Mouse (Mus musculus) neutrophil, adult 83 days (primary cell): ENCODE data around the gene Btbd35f2. TPM values are rescaled to one million over a fixed set of nuclear protein-coding genes. Genes with fewer than 3 reads are reported as not detected.

ENCODE experiments used
- total RNA-seq, 2 experiments: library from RNA; stranded (reverse); gene quantifications; one replicate each; pipeline ENCODE4 v1.2.4; 2023

Btbd35f2 gene
- not detected for total RNA-seq

GRCm38 (mm10) chrX:32278094-32278493 lies at the start of gene Btbd35f2:
Gene Btbd35f2 (plus strand): TSS chrX:32278394.

Other genes starting within 250 kb of the Btbd35f2 start
- not detected for gene Btbd35f22, start 230.6 kb upstream of the Btbd35f2 start, total RNA-seq